Comparison of ENCODE assay signal across 20 mouse cellular contexts in the genomic region with DNA sequence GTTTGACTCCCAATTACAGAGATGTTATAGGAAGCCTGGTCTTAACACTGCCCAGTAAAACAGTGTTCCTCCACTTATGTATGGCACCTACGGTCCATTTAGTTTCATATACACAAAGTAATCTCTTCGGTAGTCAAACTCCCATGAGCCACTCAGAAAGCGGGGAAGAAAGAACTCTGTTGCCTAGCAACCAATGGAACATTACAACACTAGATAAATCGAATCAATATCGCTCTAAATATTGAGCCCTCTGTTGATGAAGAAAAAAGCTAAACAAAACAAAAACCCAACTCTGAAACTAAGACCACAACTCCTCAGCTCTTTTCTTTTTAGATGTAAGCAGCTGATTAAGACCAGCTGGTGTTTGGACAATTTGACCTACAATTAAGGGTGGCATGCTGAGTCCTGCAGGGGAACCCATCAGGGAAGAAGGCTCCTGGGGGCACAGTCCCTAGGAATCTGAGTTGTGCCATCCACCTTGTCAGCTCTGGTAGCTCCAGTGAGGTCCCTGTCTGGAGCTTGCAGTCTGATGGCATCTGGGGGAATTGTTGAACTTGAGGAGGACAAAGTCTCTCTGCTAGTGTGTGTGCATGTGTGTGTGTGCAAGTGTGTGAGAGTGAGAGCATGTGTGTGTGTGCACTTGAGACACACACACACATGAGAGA.
"Had no signal": no experiment of that assay in that cellular context is flagged by ENCODE, and none has a peak within 500 bp of the region (broad histone marks: within the 10 kb centered on the region; RNA-seq: fewer than 3 reads in every experiment).

No protein-coding gene starts in this region.

- H3K9me3 ChIP-seq: limb, embryonic 15.5 days; midbrain, embryonic 12.5 days; stomach, embryonic 15.5 days had no signal

- ATAC-seq: liver, postnatal 0 days; lung, postnatal 0 days had no signal

- H3K27me3 ChIP-seq: limb, embryonic 12.5 days; limb, embryonic 15.5 days; midbrain, embryonic 12.5 days; neural tube, embryonic 13.5 days; stomach, embryonic 15.5 days had no signal

- H3K4me2 ChIP-seq: limb, embryonic 12.5 days; limb, embryonic 15.5 days; liver, embryonic 11.5 days; lung, embryonic 14.5 days; midbrain, embryonic 12.5 days; neural tube, embryonic 13.5 days; stomach, embryonic 15.5 days had no signal

- H3K9ac ChIP-seq: limb, embryonic 12.5 days; limb, embryonic 15.5 days; liver, embryonic 14.5 days; liver, postnatal 0 days; lung, embryonic 14.5 days; midbrain, embryonic 12.5 days; neural tube, embryonic 13.5 days; stomach, embryonic 15.5 days had no signal

- H3K4me3 ChIP-seq: limb, embryonic 12.5 days; limb, embryonic 15.5 days; midbrain, embryonic 12.5 days; myocyte; neural tube, embryonic 13.5 days; stomach, embryonic 15.5 days had no signal

- H3K4me1 ChIP-seq: midbrain, embryonic 12.5 days; stomach, embryonic 15.5 days had no signal

- DNase-seq: kidney, adult 18-20 months; kidney, adult 9 months; kidney, postnatal 14 days; kidney, postnatal 4 days; left cerebral cortex, postnatal 4 days; liver, postnatal 0 days; lung, embryonic 14.5 days; right cerebral cortex, postnatal 25 days; spleen, adult 18-20 months; thymus, postnatal 25 days had no signal

- H3K27ac ChIP-seq: limb, embryonic 12.5 days; limb, embryonic 15.5 days; liver, embryonic 14.5 days; macrophage; midbrain, embryonic 12.5 days; neural tube, embryonic 13.5 days; stomach, embryonic 15.5 days had no signal

- H3K36me3 ChIP-seq: limb, embryonic 12.5 days; limb, embryonic 15.5 days; midbrain, embryonic 12.5 days; neural tube, embryonic 13.5 days; stomach, embryonic 15.5 days had no signal
